Mouse (Mus musculus) left cerebral cortex, postnatal 4 days (tissue): ENCODE results near the gene Cabin1. TPM values are rescaled to one million over a fixed set of nuclear protein-coding genes. Genes with fewer than 3 reads are reported as not detected.

Experiments used
- DNase-seq: peaks from one replicate; pipeline ENCODE4 v3.0.0-alpha.2; 2022
- intact Hi-C: fragments of 180-260 bp; cut with DNase I; formaldehyde crosslinking; loops from one replicate; pipeline ENCODE4 v1.15.1; 2025
- total RNA-seq, 2 experiments: library from RNA; stranded (reverse); gene quantifications; 2 replicates each; pipeline ENCODE4 v1.2.3; 2021

Gene Cabin1
- total RNA-seq, 2 experiments from 2014 or later = 93.1 to 101 TPM

GRCm38 (mm10) chr10:75607253-75607652 lies 156.9 kb downstream of the Cabin1 start:
- intact Hi-C loops = no loop called here

GRCm38 (mm10) chr10:75605162-75605846 lies 158.8 kb downstream of the Cabin1 start:
- intact Hi-C loops = no loop called here
- no peak for DNase-seq

More at GRCm38 (mm10) chr10:75607253-75607652, 156.9 kb downstream of the Cabin1 start:
- DNase-seq = no peak

GRCm38 (mm10) chr10:75600189-75600730 lies 163.9 kb downstream of the Cabin1 start:
- intact Hi-C loops = no loop called here
- no peak for DNase-seq

Other genes with a start within 250 kb of the Cabin1 start
- gene Snrpd3, start 246.8 kb downstream of the Cabin1 start, total RNA-seq = 100 to 1,000 TPM; 119 to 120 TPM
- 10 to 100 TPM; 21.5 to 23.8 TPM for gene Gucd1, start 246.4 kb downstream of the Cabin1 start, total RNA-seq
- gene Lrrc75b, start 204.0 kb downstream of the Cabin1 start, total RNA-seq = 10 to 100 TPM; 46.4 to 49.0 TPM
- gene Ggt1, start 202.7 kb downstream of the Cabin1 start, total RNA-seq = 1 to 10 TPM; 3.1 to 3.5 TPM
- gene Ggt5, start 175.0 kb downstream of the Cabin1 start, total RNA-seq = 1 to 10 TPM; 1.9 to 3.0 TPM
- gene Susd2, start 120.3 kb downstream of the Cabin1 start, total RNA-seq = 1 to 10 TPM; 1.6 to 2.5 TPM
- gene Ddt, start 9.1 kb upstream of the Cabin1 start, total RNA-seq = 10 to 100 TPM; 34.0 to 36.1 TPM
- not detected for gene Gm20441, start 16.6 kb upstream of the Cabin1 start, total RNA-seq
- gene Gstt3, start 17.1 kb upstream of the Cabin1 start, total RNA-seq = under 1 TPM; 0.60 to 0.70 TPM
- 1 to 10 TPM; 6.6 to 9.4 TPM for gene Gstt1, start 34.2 kb upstream of the Cabin1 start, total RNA-seq
- gene Gstt4, start 58.2 kb upstream of the Cabin1 start, total RNA-seq = not detected
- 1 to 10 TPM; 3.6 to 4.3 TPM for gene Gstt2, start 73.1 kb upstream of the Cabin1 start, total RNA-seq
- 100 to 1,000 TPM; 844 to 864 TPM for gene Mif, start 95.9 kb upstream of the Cabin1 start, total RNA-seq
- 1 to 10 TPM; 2.1 to 2.7 TPM for gene Derl3, start 129.1 kb upstream of the Cabin1 start, total RNA-seq
- 100 to 1,000 TPM; 138 to 139 TPM for gene Smarcb1, start 157.3 kb upstream of the Cabin1 start, total RNA-seq
- 10 to 100 TPM; 39.2 to 59.6 TPM for gene Chchd10, start 168.8 kb upstream of the Cabin1 start, total RNA-seq
- gene Mmp11, start 172.2 kb upstream of the Cabin1 start, total RNA-seq = 10 to 100 TPM in 1 of 2 experiments, 1 to 10 TPM in 1; 9.9 to 10.7 TPM
- 1 to 10 TPM in 1 of 2 experiments, under 1 TPM in 1; 0.48 to 1.1 TPM for gene Gm867, start 176.3 kb upstream of the Cabin1 start, total RNA-seq
- not detected for gene Vpreb3, start 178.7 kb upstream of the Cabin1 start, total RNA-seq
- not detected for gene Gm5134, start 190.2 kb upstream of the Cabin1 start, total RNA-seq